Mouse (Mus musculus) spleen, postnatal 14 days (tissue): ENCODE measurements around the gene Olfr773.
"Not testable (repeated sequence)": the region's sequence is repeated elsewhere in the genome, so short reads cannot be mapped to it uniquely, and the experiment has no call there.

Source experiments
- DNase-seq, 2 experiments: peaks; one replicate each; pipeline ENCODE4 v3.0.0; 2021 to 2022; ENCODE audit warnings: low spot score in 2 of 2

Gene Olfr773

DNA sequence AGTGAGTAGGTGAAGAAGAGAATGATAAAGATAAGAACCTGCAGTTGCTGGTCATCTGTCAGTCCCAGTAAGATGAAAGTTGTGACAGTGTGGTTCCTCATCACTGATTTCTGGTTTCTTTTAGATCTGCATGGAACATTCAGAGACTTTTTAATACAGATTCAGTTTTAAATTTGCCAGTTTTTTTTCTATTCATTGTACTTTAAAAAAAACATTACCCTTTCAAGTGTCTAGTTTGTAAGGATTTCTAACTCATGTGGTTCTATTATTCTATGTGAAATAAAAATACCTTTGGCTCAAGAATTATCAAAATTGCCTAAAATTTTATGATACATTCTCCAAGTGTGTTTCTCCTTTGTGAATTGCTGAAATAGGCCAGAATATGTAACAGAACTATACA lies at the start of gene Olfr773:
Gene Olfr773 (minus strand): TSS at position 101 of the 400 bp plus-strand sequence.
- DNase-seq, result not testable (repeated sequence)

DNA sequence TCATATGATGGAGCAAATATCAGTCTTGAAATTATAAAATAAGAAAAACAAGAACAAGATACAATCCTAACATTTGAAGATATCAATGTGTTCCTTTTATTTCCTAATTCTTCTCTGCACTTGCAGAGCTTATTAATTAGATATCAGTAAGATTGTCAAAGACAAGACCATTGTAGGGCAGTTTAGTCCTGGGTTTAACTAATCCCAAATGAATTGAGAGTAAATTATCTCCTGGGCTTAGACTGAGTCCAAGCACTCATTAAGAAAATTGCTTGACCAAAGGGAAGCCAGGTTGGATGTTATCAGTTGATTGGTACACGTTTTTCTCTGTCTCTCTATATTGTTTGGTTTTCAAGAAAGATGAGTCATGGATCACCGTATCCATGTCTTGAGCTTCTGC lies 48.7 kb upstream of the Olfr773 start, which contains the start of gene Olfr774:
Gene Olfr774 (plus strand): TSS at position 301 of the 400 bp plus-strand sequence.
- no peak for DNase-seq

GRCm38 (mm10) chr10:129230737-129231136 lies 43.5 kb upstream of the Olfr773 start:
- no peak for DNase-seq

DNA sequence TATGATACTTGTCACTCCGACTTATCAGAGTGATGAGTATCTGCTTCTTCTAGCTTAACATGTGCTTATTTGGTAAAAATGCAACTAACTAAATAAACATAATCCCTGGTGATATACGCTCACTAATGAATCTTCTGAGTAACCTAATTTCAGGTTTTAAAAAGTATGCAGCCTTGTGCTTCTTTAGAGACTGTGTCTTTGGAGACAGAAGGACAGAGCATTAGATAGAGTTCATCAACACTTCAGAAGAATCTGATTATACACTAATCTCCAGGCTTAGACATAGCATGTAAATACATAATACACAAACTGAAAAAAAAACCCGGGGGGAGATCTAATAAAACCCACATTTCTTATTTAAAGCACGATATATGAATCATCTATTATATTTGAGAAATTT lies 9.4 kb downstream of the Olfr773 start, which contains the start of gene Olfr772:
Gene Olfr772 (minus strand): TSS at position 101 of the 400 bp plus-strand sequence.
- DNase-seq, result not testable (repeated sequence)

- no peak for DNase-seq
Measured at GRCm38 (mm10) chr10:129164651-129165050, 22.6 kb downstream of the Olfr773 start, which contains the start of gene Olfr771. Gene Olfr771, minus strand, starts transcription at chr10:129164751.

GRCm38 (mm10) chr10:129138898-129139297 lies 48.3 kb downstream of the Olfr773 start, which contains the start of gene Olfr770:
Gene Olfr770, minus strand, starts transcription at chr10:129138998.
- no peak for DNase-seq
